Mouse (Mus musculus) heart, postnatal 14 days (tissue): ENCODE measurements around the gene Traf6. TPM values are rescaled to one million over a fixed set of nuclear protein-coding genes. Genes with fewer than 3 reads are reported as not detected.
A peak's percentile ranks its signal among the peaks of the same experiment; 100 is the strongest.

Experiments used
- DNase-seq, 2 experiments: peaks; one replicate each; pipeline ENCODE4 v3.0.0; 2021 to 2022
- intact Hi-C: fragments of 180-260 bp; cut with DNase I; formaldehyde crosslinking; loops from one replicate; pipeline ENCODE4 v1.15.1; 2025
- long read RNA-seq, 2 experiments: library from polyadenylated mRNA; stranded (forward); transcript quantifications; one replicate each; pipeline ENCODE4 v2.0.0; 2021
- total RNA-seq, 2 experiments: library from RNA; stranded (reverse); gene quantifications; 2 replicates each; pipeline ENCODE4 v1.2.3; 2021

The Traf6 gene
- 10 to 100 TPM; 10.7 to 11.5 TPM for total RNA-seq
- long read RNA-seq, experiment 1, full-length matches to known transcripts: 1 of 4 reads
- long read RNA-seq, experiment 1, partial matches to known transcripts: 0 of 4 reads
- long read RNA-seq, experiment 1, other reads (novel, unspliced or antisense): 3 of 4 reads
- long read RNA-seq, experiment 2, partial matches to known transcripts: 0 of 2 reads
- long read RNA-seq, experiment 2, other reads (novel, unspliced or antisense): 2 of 2 reads

DNA sequence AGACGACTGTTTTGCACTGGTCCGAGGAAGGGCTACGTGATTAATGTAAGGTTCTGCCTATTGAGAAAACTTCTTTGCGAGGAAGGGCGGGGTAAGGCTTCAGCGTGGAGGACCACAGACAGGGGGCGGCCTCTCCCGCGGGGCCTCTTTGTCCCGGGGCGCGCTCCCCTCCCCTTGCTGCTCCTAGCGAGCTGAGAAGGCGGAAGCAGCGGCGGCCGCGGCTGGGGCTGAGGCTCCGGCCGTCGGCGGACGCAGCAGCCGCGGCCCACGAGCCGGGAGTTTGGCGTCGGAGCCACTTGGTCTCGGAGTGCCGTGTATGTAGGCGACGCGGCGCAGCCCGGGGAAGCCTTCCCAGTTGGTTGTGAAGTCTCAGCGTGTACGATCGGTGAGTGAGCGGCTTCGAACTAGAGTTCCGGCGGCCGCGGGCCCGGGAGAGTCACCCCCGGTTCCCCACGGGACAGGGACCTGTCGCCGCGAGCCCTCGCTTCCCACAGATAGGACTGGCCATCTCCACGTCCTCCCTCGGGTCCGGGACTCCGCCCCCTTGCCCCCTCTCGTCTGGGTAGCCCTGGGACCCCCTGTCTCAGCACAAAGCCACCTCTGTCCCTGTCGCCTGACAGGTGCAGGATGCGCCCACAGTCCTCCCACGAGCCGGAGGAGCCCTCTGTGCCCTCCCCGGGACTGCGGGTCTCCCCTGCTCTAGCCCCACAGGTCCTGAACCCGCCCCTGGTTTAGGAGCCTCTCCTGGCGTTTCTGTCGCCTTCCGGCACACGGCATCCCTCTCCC is at the start of gene Traf6:
TSS of gene Traf6 (plus strand) at position 194 of the 786 bp plus-strand sequence.
- intact Hi-C loops: no loop called here
- DNase-seq: peak; percentile 88 to 92

DNA sequence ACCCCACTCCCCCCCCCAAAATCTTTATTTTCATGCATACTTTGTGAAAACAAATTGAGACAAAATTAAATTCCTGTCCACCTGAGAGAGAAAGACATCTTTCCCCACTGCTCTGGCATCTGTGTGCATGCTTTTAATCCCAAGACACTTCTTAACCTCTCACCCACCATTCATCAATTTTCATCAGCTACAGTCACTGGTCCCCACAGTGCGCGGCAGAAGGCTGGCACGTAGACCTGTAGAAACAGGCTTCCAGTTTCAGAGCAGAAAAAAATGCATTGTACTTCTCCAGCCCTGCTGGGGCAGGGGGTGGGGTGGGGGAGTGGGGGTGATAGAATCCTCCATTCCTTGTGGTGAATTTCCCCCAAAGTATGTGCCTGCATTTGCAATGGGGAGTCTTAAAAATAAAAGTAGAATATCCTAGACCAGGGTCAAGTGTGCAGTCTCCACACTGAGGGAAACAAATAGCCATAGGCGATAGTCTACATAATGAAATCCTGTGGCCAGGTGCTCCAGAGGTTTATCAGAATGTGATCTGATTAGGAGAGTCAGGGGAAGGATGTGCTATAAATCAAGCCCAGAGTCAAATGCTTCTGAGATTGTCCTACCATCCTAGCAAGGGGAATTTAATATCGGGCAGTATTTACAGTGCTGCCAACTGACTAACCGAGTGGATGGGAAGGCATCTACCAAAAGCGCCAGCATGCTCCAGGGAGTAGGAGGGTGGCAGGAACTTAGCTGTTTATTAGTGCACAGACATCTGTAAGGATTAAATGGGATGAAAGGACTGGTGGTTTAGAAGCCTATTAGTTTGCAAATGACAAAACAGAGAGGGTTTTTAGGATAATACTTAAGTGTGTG is 39.0 kb upstream of the Traf6 start:
- intact Hi-C loops: no loop called here
- no peak for DNase-seq

DNA sequence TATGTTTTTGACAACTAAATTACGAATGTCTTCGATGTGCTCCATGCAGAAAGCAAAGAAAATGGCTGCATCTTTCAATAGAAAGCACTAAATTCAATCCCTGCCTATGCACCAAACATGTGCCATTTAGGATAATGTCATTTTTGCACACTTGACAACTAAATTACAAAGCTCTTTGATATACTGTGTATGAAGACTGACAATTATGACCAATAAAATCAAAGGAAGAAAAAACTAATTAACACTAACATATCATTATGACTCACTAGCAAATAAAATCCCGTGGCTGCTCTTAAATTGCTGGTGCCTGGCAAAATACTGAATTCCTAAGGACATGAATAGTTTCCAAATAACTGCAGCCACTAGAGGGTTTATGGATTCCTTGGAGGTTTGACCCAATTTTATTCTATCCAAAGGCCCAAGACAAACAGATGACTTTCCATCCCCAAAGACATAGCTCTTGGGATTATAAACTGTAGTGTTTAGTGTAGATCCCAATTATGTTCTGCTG is 38.3 kb upstream of the Traf6 start:
- intact Hi-C loops: no loop called here
- DNase-seq: no peak

DNA sequence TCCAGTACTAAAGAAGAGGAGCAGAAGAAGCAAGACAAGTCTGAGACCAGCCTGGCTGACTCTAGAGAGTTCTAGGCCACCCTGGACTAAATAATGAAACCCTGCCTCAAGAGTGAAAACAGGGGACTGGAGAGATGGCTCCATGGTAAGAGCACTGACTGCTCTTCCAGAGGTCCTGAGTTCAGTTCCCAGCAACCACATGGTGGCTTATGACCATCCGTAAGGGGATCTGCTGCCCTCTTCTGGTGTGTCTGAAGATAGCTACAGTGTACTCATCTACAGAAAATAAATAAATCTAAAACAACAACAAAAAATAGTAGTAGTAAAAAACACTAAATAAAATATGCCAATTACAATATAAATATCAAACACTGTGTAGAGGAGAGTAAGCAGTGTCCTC is 32.4 kb upstream of the Traf6 start:
- no peak for DNase-seq
- intact Hi-C loops: no loop called here

DNA sequence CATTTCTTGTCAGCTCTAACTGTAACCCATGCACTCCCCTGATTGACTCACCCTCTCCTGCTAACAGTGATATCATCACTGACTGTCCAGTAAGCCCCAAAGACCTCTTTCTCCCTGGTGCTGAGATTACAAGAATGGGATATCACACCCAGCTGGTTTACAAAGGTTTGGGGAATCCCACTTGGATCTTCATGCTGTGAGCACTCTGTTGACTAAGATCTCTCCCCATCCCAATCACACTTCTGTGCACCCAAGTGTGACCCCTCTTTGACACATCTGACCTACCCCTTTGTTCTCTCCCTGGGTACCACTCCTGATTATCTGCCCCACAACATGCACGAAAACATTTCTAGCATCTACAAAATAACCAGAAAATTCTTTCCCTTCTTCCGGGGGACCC is 29.9 kb upstream of the Traf6 start:
- intact Hi-C loops: no loop called here
- DNase-seq: no peak

DNA sequence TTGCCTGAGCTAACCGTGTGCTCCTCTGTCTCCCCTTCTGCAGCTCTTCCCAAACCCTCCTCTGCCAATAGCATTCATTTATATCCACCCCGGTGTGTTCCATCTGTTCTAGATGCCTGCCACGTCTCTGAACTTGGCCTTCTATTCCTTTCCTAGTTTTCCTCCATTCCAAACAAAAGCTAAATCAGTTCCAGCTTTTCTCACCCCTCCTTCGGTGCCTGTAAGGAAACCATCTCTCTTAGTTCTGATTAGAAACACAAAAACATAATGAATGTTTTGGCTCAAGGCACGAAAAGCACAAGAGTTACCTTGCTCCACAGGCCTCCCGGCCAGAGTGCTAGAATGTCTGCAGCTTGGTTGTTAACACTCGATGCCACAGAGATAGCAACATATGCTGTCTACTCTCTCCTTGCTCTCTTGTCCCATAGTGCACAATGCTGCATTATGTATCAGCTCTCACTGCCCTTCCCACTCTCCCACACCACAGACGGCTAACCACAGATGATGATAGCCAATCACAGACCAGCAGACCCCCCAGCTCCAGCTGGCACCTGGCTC is 29.0 kb upstream of the Traf6 start, which contains the start of the genes Rag1 and B230118H07Rik:
TSS of gene Rag1 (minus strand) at position 388 of the 558 bp plus-strand sequence.
TSS of gene B230118H07Rik (minus strand) at position 419 of the 558 bp plus-strand sequence.
- no peak for DNase-seq
- intact Hi-C loops: no loop called here

DNA sequence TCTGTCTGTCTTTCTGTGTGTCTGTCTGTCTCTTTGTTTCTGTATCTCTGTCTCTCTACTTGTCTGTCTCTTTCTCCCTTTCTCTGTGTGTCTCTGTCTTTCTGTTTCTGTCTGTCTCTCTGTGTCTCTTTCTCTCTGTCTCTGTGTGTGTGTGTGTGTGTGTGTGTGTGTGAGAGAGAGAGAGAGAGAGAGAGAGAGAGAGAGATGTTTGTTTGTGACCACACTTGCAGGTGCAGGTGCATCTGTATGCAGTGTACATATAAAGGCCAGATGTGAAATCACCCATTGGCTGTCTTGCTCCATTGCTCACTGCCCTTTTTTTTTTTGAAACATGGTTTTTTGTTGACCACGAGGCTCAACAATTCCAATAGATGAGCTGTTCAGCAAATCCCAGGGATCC is 27.8 kb upstream of the Traf6 start:
- no peak for DNase-seq
- intact Hi-C loops: no loop called here

DNA sequence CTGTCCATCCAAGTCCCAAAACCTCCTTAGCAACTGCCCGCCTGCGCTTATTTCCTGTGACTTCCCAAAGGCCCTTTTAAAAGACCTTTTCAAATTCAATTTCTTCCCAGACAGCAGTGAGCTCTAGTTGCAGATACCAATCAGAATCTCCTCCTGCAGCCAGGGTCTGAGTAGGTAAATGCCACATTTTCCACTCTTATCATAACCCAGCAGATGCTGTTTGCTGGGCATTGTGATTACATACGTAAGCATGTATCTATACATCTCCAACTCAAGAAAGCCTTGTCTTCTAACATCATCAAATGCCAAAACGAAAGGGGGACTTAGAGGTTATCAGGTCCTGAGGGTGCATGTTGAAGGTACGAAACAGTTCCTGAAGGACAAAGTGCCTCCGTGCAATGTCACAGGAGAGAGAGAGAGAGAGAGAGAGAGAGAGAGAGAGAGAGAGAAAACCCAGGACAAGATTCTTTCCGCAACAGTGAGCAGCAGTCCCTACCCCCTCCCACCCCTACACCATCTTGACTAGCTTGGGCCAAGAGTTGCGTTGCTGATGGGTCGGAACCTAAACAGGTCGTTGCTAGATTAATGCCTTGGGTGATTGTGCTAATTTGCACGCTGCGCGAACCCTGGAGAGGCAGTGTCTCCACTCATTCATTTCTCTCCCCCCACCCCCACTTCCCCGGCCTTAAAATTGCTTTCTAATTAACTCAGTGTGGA is 25.9 kb upstream of the Traf6 start:
- DNase-seq: no peak
- intact Hi-C loops: loop anchor here (2.0 kb wide), 2 partner anchors 54 to 126 kb away; no protein-coding TSS in a partner anchor

DNA sequence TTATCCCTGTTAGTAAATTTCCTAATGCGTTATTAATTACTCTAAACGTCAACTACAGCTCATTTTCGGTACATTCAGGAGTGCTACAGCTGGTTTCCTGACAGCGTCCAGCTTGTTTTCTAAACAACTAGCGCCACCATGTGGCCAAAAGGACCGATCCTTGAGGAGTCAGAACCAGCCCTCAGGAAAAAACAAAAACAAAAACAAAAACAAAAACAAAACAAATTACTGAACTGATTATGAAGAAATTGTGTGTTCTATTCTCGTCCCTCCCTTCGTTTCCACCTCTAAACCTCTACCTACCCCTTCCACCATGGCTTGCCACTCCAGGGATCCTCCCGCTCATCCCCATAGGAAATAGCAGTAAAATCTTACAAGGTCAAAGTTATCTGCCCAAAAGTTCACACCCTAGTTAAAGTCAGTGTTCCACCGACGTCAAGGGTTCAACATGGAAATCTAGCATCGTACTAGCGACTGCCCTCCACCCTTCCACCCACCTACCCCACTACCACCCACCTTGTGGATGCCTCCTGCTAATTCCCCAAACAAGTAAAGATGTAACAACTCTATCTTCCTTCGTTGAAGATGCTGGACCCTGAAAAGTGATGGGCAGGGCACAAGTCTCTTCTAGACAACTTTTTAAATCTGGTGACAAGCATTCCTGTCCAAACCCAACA is 25.2 kb upstream of the Traf6 start:
- intact Hi-C loops: loop anchor here (1.0 to 2.0 kb wide), 3 partner anchors 54 to 181 kb away; no protein-coding TSS in a partner anchor
- DNase-seq: peak; percentile 71 to 87

DNA sequence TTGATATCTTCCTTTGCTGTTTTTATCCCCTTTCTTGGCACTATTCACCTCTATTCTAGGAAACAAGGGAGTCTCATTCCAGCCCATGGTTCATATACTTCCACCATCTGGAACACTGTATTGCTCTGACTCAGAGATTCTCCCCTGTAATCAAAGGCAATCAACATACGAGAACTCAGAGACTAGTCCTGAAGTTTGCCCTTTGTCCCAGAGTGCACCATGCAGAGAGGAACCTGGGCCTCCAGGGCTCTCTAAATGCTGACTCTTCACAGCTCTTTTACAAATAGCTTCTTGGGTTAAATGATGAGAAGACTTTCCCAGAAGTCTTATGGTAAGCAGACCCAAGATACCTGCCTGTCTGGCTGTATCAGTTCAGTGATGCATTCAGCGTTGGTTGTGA is 17.7 kb upstream of the Traf6 start:
- intact Hi-C loops: no loop called here
- DNase-seq: no peak

DNA sequence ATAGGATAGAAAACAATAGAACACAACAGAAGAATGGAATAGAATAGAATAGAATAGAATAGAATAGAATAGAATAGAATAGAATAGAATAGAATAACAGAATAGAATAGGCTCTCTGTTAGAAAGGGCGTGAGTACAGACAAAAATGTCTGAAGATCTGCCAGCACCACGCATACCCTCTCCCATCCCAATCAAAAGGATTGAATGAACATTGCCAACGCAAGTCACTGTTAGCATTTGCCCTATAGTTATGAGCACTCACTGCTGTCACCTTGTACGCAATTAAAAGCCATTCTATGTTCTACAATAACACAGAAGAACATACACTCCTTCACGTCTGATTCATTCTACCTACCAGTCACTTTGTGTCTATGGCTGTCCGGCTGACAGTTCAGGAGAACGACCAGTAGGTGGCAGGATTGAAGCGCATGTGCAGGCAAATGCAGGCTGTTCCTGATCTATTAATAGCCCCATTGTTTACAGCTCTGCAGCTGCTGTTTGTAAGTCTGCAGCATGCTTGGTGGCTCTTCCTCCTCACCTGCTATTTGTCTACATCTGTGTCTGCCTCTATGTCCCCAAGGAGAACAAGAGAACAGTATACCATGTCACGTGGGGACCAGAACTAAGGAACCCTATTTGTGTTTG is 13.0 kb upstream of the Traf6 start:
- peak; percentile 75 to 83 for DNase-seq
- intact Hi-C loops: no loop called here

DNA sequence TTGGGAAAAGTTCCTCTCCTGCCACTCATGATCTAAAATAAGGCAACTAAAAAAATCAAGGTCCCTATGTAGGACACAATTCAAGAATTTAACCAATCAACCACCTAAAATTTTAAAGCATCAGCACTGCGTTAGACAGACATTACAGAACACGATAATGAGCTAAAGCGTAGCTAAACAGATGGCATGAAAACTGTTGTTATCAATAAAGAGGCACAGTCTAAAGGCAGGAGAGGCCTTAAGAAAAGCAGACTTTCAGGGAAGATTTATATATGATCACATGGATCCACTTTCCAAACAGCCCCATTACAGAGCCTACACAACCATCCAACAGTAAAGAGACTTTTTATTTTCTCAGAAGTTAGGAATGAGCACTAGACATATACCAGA is 12.5 kb upstream of the Traf6 start:
- intact Hi-C loops: no loop called here
- DNase-seq: no peak

DNA sequence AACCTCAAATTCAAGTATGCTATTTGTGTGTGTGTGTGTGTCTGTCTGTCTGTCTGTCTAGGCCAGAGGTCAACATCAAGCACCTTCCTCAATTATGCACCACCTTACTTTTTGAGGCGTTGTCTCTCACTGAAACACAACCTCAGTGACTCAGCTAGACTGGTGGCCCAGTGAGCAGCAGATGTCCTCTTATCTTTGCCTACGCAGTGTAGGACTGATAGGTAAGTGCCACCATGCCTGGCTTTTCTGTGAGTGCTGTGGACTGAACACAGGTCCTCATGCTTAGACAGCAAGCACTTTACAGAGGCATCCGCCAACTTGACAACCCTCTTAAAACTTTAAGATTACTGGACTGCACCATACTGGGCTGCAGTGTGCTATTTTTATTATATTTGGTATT is 9.5 kb upstream of the Traf6 start:
- no peak for DNase-seq
- intact Hi-C loops: no loop called here

DNA sequence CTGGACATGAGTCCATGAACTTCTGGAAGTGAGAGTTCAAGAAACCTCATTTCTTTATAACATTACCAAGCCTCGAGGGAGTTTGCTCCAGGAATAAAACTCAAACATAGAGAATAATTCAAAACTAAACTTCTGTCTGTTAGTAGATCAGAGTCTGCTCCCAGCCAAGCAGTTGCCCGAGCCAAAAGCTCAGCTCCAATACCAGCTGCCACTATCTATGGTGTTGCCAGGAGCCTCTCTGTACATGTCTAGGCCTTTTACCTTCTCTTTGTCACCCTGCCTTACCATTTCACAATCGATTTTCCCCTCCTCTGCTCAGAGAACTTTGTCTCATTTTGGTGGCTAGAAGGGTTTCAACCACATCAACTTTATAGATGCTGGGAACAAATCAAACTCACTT is 4.7 kb upstream of the Traf6 start:
- intact Hi-C loops: no loop called here

DNA sequence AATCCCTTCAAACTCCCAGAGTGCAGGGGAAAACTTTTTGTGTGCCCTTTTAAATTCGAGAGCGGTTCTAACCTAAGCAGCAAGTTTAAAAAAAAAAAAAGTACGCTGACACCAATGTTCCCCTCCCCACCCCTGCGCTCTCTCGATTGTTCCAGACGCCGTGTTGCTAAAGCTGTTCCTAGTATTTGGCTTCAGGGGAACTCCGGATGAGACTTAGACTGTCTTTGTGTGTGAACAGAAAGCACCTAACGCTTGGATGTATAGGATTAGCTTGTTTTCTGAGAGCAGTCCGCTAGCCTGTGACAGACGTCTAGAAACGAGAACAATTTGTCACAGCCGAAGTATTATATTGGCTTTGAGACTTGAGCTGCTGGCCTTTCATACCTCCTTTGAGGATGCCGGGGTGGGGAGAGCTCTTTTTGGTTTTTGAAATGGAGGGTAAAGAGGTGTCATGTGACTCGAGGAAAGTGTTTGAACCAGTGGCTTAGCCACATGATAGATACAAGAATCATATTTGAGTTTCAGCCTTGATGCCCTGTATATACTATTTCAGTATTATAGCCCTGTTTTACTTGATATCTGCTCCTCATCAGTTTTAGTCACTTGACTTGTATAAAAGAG is 1.0 kb downstream of the Traf6 start:
- intact Hi-C loops: no loop called here
- DNase-seq: no peak

More for the DNA sequence above, 4.7 kb upstream of the Traf6 start:
- DNase-seq: no peak

DNA sequence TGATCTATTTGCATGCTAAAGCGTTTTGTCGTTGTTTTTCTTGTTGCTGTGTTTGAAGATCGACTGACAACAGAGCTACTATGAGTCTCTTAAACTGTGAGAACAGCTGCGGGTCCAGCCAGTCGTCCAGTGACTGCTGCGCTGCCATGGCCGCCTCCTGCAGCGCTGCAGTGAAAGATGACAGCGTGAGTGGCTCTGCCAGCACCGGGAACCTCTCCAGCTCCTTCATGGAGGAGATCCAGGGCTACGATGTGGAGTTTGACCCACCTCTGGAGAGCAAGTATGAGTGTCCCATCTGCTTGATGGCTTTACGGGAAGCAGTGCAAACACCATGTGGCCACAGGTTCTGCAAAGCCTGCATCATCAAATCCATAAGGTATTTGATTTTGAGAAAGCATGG is 6.2 kb downstream of the Traf6 start:
- peak; percentile 26 to 39 for DNase-seq
- intact Hi-C loops: no loop called here

DNA sequence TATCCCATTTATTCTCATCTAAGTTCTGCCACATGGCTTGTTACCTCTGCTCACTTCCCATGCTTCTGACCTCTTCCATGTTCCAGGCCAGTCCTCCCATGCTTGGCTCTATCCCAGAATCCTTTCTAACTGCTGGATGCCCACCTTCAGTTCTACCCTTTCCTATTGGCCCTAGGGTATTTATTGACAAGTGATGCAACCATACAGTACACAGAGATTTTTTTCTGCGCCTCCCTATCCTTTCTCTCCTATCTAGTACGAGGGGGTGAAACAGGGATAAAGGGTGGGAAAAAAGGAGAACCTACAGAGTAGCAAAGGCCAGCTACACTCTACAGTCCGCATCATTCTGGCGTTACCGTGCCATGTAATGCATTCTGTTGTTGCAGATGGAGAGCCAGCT is 9.8 kb downstream of the Traf6 start:
- DNase-seq: no peak
- intact Hi-C loops: no loop called here

DNA sequence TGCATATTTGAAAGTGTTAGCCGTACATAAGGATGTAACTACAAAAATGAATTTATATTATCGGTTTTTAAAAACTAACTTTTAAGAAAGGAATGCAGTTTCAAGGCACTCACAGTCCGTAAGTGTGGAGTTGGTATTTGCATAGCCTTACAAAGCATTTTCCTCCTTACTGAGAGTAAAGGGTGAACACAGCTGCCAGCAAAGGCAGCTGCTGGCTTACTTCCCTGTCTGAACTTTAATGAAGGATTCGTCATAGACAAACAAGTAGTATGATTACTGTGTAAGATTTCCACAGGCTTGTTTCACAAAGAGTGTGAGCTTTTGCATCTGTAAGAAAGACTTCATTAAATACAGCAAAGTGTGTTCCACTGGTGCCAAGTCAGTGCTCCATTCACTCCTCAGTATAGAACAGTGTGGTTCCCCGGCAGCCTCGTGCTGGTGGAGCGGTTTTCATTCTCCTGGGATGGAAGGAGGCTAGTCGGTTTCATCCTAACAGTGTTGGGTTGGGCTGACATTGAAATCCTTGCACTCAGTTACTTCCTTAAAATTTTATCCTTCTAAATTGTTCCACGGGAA is 12.1 kb downstream of the Traf6 start:
- DNase-seq: no peak

More for the DNA sequence above, 12.1 kb downstream of the Traf6 start:
- intact Hi-C loops: loop anchor here (10.0 kb wide), 2 partner anchors 604 to 764 kb away; partner anchors contain the start of gene Fjx1
